Mouse (Mus musculus) layer of hippocampus, adult 9-10 months (tissue): ENCODE data around the gene Vps4b.
"Not testable (repeated sequence)": the region's sequence is repeated elsewhere in the genome, so short reads cannot be mapped to it uniquely, and the experiment has no call there.

Source experiments
- DNase-seq: peaks from one replicate; pipeline ENCODE4 v3.0.0; 2022; ENCODE audit warnings: low spot score

The Vps4b gene

DNA sequence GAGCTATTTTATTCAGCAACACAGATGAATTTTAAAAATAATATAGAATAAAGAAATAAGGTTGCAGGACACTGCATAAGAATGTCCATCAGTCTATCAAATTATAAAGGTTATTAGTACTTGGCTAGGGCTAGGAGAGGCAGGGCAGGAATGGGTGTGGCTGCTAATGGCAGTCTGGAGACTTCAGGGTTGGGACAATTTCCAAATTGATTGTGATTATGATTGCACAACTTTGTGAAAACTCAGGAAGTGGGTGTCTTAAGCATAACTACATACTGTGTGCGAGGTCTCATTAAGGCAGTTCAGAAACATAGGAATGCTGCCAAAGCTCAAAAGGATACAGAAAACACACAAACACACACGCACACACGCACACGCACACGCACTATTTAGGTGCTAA lies 44.5 kb downstream of the Vps4b start:
- no peak for DNase-seq

DNA sequence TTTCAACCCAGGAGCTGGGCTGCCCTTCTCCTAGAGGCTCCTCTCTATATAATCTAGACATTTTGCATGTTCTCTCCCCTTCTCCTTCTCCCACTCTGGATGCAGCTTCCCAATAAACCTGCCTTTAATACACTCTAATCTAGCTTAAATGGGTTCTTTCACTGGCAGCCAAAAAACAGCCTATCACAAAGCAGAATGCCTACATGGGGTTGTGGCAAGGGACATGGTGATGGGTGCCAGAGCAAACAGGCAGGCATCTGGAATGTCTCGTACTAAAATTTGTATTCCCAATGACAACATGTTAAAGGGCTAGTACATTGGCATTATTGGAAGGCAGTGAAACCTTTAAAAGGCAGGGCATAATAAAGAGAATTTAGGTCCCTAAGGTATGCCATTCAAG lies 45.9 kb downstream of the Vps4b start:
- no peak for DNase-seq

DNA sequence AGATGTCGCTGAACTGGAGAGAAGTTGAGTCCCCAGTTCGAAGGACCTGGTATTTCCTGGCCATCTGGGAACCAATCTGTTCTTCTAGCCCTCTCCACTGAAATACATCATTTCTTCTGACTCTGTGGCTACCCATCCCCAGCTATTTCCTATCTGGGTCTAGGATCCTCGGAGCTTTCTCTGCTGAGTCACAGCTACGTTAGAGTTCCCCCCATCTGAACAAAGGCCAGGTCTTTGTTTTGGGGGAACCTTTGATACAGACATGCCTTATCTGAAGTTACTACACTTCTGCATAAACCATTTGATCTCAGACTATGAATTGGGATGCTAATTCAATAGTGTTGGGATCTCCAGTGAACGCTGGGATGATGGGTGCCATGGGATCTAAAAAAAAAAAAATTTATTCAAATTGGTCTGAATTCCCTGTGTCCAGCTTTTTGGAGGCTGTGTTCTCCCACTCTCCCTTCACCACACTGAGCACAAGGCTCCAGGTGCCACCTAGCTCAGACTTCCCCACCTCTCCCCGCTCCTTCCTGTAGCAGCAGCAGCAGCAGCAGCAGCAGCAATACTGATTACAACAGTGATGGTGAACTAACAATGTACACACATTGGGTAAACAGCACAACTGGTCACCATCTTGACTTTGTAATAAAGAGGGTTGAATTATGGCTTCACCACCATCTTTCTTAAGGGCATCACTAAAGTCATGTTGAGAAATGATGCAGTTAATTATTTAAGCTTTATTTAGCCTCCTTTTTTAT lies 47.8 kb downstream of the Vps4b start:
- no peak for DNase-seq

DNA sequence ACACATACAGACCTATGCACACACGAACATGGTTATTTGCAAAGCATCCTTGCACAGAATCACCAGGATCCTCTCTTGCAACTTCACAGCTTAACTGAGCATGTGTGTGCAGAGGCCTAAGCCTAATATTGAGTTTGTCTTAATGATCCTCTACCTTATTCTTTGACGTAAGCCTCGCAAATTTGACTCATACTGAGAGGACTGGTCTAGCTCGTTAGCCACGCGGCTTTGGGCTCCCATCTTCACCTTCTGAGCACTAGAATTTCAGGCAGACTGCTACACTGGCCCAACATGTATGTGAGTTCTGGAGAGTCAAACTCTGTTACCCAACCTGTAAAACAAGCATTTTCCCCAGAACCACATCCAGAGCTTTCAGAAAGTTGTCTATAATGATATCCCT lies 53.5 kb downstream of the Vps4b start:
- DNase-seq = no peak

DNA sequence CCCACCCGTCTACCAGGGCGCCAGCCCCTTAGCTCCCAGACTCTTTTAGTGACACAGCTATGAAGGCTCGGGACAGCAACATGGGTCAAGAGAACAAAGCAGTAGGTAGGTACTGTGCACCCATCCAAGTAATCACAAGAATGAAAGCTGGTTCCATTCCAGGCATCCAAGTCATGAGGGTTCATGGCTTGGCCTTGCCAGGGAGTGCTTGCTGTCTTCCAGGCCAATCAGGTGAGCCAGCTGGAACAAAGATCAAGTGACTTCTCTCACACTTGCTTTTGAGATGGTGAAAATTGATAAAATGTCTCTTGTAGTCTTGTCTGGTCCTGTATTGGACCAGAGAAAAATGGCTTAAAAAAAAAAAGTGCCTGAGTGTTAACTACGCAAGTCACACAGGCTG lies 55.8 kb downstream of the Vps4b start:
- DNase-seq = no peak

DNA sequence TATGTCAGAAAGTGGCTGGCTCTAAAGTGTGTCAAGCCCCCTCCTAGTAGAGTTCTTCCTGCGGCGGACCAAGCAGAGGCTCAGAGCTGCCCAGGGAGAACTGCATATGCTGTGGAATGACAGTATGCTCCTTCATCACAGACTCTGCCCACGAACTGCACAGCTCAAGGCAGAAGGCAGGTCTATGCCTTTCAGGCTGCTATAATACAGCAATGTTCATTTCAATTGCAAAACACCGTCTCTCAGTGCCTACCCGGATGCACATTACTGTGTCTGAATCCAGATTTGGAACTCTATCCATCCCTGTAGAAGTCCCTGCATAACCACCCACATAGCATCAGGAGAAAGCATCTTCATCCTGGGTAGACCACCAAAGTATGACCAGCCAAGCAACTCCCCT lies 56.7 kb downstream of the Vps4b start:
- DNase-seq = no peak

DNA sequence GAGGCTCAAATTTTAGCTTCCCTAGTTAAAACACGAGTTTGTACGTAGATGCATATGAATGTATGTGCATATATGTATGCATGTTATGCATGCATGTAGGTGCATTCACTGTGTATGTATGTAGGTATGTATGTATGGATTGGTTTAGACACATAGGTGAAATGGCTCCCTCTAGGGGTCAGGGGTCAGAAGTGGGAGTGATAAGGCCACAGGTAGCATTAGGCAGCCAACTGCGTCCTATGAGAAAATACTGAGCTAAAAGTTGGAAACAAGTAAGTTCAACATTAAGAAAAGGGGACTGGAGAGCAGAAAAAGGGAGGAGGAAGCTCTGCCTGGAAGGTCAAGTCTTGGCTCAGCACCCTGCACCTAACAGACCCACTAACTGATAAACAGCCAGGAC lies 58.4 kb downstream of the Vps4b start:
- no peak for DNase-seq

DNA sequence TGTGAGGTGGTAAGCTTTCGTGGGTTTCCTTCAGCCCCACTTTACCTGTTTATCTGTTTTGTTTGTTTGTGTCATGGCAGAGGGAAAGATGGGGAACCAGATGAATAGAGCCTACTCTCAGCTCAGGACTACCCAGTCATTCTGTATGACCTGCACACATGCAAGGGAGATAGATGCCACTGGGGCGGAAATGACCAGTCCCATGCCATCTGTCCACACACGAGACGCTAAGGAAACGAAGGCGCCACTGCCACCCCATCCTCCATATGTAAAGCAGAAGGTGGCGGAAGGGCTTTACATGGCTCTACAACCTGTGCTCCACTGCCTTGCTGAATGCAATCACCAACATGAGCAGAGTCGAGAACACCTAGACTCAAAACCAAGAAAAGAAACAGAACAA lies 60.3 kb downstream of the Vps4b start:
- DNase-seq = no peak

DNA sequence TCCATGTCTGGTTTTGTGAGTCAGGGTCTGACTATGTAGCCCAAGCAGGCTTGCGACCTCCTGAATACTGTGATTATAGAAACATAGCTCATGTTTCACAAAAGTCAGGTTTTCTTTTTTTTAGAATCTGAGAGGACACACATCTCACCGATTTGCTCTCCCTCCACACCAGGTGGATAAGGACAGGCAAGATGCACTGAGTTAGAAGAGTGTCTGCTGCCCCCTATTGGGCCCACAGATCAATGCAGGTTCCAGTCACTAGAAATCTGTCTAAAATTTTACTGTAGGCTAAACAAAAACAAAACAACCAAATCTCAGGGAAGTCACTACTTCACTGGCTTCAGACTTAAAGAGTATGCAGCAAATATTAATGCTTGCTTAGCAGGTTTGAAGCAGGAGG lies 60.9 kb downstream of the Vps4b start:
- DNase-seq = no peak

DNA sequence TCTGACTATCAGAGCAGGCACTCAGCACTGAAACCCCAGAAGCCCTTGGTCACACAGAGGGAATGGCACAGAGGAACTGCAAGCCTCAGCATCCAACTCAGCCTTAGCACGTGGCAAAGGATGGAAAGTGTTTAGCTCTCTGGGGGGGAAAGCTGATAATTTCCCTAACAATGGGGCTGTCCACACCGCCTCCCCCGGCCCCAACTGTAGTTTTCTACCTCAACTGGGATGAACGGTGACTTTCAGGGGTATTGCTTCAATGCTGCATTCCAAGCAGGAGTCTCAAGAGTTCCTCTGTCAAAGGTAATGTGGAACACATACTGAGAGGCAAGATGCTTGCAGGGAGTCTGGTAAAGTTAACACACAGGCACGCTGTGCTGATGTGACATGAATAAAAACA lies 74.5 kb downstream of the Vps4b start:
- DNase-seq = no peak

DNA sequence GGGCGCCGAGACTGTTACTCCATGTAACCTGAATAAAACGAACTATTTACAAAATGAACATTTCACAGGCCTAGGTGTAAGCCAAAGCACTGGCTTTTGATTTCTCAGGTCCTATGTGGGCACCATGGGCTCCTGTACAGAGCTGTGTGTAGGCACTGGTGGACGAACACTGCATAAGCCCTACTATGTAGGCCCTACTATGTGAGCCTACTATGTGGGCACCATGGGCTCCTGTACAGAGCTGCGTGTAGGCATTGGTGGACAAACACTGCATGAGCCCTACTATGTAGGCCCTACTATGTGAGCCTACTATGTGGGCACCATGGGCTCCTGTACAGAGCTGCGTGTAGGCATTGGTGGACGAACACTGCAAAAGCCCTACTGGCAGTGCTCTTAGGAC lies 78.8 kb downstream of the Vps4b start:
- not testable (repeated sequence) for DNase-seq

DNA sequence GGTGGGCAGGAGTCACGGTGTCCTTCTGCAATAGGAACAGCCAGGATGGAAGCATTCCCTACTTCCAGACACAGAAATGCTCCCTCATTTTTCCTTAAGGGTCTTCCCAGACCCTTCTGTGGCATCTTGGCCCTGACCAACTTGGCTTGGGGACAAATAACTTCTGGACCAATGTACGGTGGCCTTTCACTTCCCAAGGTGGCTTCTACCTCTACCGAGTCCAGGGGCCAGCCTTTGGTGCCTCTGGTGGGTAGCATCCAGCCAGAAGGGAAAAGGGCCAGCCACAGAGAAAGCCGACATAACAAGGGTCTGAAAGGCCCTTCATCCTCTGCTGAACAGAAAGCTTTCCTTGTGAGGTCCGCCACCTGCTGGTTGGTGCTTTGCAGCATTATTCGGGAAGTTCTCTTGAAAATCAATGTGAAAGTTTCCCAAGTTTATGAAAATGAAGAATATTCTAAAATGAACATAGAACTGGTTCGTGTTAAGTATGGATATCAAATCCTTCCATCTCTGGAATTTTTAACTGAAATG lies 79.4 kb downstream of the Vps4b start:
- peak; percentile 75 for DNase-seq

DNA sequence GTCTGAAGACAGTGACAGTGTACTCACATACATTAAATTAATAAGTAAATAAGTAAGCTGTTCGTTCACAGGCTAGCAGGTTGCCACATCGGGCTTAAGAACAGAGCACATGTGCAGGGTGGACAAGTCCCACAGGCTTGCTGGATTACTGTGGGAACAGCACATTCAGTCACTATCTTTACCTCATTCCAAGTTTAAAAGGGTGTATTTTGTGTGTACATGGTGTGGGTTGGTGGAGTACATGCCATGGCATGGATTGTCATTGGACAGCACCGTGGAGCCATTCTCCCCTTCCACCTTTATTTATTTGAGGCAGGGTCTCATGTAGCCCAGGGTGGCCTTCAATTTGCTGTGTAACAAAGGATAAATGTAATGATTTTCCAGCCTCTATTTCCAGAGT lies 80.4 kb downstream of the Vps4b start:
- no peak for DNase-seq

DNA sequence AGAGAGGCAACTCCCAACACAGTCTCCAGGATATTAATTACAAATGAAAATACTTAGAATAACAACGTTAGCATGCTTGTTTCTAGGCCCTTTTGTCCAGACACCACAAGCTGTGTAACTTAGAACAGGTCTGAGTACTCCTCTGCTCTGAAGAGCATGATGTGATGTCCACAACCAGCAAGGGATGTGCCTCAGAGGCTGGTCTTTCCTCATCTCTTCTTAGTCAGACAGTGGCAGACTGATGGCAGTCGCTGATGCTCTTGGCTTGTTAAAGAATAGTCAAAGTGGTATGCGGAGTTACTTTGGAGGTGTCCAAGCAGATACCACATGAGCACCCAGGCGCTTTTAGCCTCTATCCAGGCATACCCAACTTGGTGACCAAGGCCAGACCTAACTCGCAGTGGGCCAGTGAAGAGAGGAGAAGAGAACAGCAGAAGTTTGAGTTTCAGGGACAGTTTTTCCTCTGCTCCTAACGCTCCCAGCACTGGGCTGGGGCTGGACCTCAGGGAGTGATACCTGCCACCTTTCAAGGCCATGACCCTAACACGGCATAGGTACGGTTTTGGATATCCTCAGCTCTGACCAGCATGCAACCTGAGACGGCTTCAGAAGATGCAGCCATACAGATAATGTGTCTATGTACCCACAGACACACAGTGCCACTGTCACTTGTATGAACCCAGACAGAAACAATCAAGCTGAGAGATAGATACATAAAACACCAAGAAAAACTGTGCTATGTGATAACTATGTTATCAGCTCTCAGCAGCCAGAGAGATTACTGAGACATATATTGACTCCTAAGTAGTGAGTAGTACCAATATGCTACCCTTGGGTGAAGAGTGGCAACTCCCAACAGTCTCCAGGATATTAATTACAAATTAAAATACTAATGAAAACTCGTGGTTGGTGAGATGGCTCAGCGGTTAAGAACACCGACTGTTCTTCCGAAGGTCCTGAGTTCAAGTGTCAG lies 81.1 kb downstream of the Vps4b start:
- DNase-seq = no peak

DNA sequence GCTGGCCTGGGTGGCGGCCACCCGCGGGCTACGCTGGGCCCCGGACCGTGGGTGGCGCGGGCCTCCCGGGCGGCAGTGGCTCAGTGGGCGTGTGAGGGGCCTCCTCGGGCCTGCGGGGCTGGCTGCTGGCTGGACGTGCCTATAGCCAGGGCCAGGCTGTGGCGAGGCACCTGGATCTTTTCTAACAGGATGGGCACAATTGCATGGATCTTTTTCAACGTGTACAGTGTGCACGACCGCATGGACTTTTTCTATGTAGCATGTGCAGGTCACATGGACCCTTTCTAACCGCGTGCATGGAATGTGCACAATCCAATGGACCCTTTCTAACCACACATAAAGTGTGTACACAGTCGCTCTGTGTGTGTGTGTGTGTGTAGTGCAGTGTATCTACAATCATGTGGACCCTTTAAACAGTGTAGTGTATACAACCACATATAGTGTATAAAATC lies 82.0 kb downstream of the Vps4b start:
- no peak for DNase-seq
